Mouse (Mus musculus) left cerebral cortex, postnatal 4 days (tissue): ENCODE measurements around the gene Gm8677. TPM values are rescaled to one million over a fixed set of nuclear protein-coding genes. Genes with fewer than 3 reads are reported as not detected.
"Not testable (repeated sequence)": the region's sequence is repeated elsewhere in the genome, so short reads cannot be mapped to it uniquely, and the experiment has no call there.

ENCODE experiments used
- DNase-seq: peaks from one replicate; pipeline ENCODE4 v3.0.0-alpha.2; 2022
- intact Hi-C: fragments of 180-260 bp; cut with DNase I; formaldehyde crosslinking; loops from one replicate; pipeline ENCODE4 v1.15.1; 2025
- total RNA-seq, 2 experiments: library from RNA; stranded (reverse); gene quantifications; 2 replicates each; pipeline ENCODE4 v1.2.3; 2021

Gene Gm8677
- total RNA-seq = not detected

DNA sequence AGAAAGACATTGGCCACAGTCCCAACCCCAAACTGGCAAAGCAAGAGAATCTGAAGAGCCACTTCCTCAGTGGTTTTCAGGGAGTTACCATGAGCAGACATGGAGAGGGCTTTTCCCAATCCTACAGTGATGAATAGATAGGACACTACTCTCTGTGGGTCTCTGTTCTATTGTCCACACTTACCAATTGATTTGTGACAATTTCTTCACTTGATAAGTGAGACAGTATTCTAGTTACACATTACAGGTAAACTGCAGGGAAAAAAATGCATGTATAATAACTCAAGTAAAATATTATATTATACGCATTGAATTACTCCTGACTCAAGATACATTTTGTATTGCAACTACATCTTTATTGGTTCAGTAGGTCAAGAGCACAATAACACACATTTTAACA lies at the start of gene Gm8677:
Gm8677 (minus strand) TSS at position 101 of the 400 bp plus-strand sequence.
- DNase-seq = not testable (repeated sequence)

DNA sequence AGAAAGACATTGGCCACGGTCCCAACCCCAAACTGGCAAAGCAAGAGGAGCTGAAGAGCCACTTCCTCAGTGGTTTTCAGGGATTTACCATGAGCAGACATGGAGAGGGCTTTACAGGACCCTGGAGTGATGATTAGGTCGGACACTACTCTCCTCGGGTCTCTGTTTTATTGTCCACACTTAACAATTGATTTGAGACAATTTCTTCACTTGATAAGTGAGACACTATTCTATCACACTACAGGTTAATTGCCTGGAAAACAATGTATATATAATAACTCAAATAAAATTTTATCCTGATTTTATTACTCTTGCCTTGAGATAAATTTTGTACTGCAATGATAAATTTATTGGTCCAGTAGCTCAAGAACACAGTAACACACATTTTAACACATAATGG lies 30.6 kb upstream of the Gm8677 start, which contains the start of gene Gm4201:
Gm4201 (minus strand) TSS at position 101 of the 400 bp plus-strand sequence.
- DNase-seq, intact Hi-C loops: not testable (repeated sequence)

More for the DNA sequence above, at the start of gene Gm8677:
- intact Hi-C loops = not testable (repeated sequence)

GRCm38 (mm10) chr7:22522667-22523066 lies 12.0 kb downstream of the Gm8677 start, which contains the start of gene Vmn1r152:
TSS of gene Vmn1r152 (plus strand) at chr7:22522967.
- intact Hi-C loops, DNase-seq: not testable (repeated sequence)

- intact Hi-C loops, DNase-seq: not testable (repeated sequence)
Measured at GRCm38 (mm10) chr7:22499578-22499977, 35.1 kb downstream of the Gm8677 start, which contains the start of gene Vmn1r151. TSS of gene Vmn1r151 (minus strand) at chr7:22499678.

Other genes with a start within 250 kb of the Gm8677 start
- not detected for gene Gm4187, start 205.2 kb downstream of the Gm8677 start, total RNA-seq
- gene Gm8660, start 163.8 kb downstream of the Gm8677 start, total RNA-seq = not detected
- not detected for gene Vmn1r148, start 121.3 kb downstream of the Gm8677 start, total RNA-seq
- gene Vmn1r149, start 96.7 kb downstream of the Gm8677 start, total RNA-seq = not detected
- gene Gm10665, start 70.8 kb downstream of the Gm8677 start, total RNA-seq = not detected
- gene Vmn1r151, start 35.2 kb downstream of the Gm8677 start, total RNA-seq = not detected
- not detected for gene Vmn1r152, start 11.9 kb downstream of the Gm8677 start, total RNA-seq
- gene Gm4201, start 30.5 kb upstream of the Gm8677 start, total RNA-seq = not detected
- gene Gm4565, start 53.2 kb upstream of the Gm8677 start, total RNA-seq = not detected
- gene Vmn1r155, start 123.1 kb upstream of the Gm8677 start, total RNA-seq = not detected
- not detected for gene Gm8693, start 157.4 kb upstream of the Gm8677 start, total RNA-seq
- not detected for gene Gm4567, start 184.8 kb upstream of the Gm8677 start, total RNA-seq
- not detected for gene Vmn1r157, start 226.8 kb upstream of the Gm8677 start, total RNA-seq